Mouse (Mus musculus) testis, postnatal 10 days (tissue): Measurements from ENCODE around the gene Irak3.

Experiments used
- DNase-seq: peaks from one replicate; pipeline ENCODE4 v3.0.0; 2021; ENCODE audit warnings: low spot score

Irak3 gene

DNA sequence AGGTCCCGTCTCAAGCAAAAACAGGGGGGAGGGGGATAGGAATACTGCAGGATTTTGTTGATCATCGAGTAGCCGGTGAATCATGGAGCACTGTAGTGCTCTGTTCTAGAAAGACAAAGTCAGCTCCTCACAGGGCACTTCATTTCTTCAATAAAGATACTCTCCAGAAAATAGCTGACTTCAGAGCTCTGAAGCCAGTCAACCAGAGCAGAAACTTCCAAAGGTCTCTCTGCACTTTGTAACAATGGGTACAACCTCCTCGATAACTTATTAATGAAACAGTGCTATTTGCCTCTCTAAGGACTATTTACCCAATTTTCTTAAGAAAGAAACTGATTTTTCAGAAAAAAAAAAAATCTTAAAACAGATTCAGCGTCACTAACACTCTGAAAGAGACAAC, 106.2 kb downstream of the Irak3 start:
- DNase-seq: no peak

DNA sequence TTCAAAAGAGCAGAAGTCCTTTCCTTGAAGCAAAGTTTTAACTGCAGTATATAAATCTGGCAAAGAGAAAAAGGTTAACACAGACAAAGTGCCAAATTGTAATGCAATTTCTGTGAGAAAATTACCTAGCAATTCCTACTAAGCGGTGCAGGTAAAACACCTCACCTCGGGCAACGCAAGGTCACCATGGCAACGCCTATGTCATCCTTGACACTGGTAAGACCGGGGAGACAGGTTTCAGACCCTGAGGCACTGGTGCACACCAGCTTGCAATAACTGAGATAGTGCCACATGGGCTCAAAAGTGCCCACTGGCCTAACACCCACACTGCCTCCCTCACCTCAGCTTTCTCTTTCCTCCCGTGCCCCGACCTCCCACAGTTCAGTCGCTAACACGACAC, 106.8 kb downstream of the Irak3 start:
- DNase-seq: no peak

DNA sequence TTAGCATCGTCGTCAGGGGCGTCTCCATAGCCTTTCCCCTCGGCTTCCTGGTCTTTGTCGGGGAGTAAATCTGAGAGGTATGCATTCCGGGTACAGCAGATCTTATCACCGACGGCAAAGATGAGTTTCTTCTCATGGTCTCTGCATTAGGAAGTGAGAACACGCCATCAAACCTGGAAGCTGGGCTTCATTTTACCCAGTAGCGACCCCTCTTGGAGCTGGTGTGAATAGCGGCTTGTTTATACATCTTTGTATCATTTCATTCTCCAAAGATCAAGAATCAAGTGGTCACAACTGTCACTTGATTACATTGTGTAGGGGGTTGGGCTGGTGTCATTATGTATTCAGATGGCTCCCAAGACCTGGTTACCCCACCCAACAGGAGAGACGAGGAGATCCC, 109.4 kb downstream of the Irak3 start:
- DNase-seq: no peak
